Mouse (Mus musculus): ENCODE data around the gene Ina.

- TF ChIP-seq POLR2A (IDR thresholded peaks at IDR 0.05; ENCODE audit: control insufficient read depth, low read depth, low read length) (no peak), CTCF (IDR thresholded peaks at IDR 0.05; ENCODE audit: control insufficient read depth, insufficient read depth, insufficient replicate concordance, low read depth, low read length) (no peak)
These were observed 26.0 kb upstream of the Ina start for GRCm38 (mm10) chr19:46988231-46989087.
